Mouse (Mus musculus): ENCODE data around the gene Cd63. TPM values are rescaled to one million over a fixed set of nuclear protein-coding genes. Genes with fewer than 3 reads are reported as not detected.

Gene Cd63
- total RNA-seq, 2 experiments from 2014 or later, result 74.2 to 79.4 TPM

GRCm38 (mm10) chr10:128902409-128902988, 1.7 kb downstream of the Cd63 start:
- no peak for DNase-seq (ENCODE audit: low spot score in 2 of 2)

- no peak for DNase-seq (ENCODE audit: low spot score in 2 of 2)
Observed at GRCm38 (mm10) chr10:128904812-128905211, 4.0 kb downstream of the Cd63 start.

- DNase-seq (ENCODE audit: low spot score in 2 of 2), result no peak
Observed at GRCm38 (mm10) chr10:128908778-128909448, 8.1 kb downstream of the Cd63 start.

- peak; percentile 61 to 75 for DNase-seq (ENCODE audit: low spot score in 2 of 2)
Observed at GRCm38 (mm10) chr10:128909567-128910028, 8.8 kb downstream of the Cd63 start.

- no peak for DNase-seq (ENCODE audit: low spot score in 2 of 2)
Observed at GRCm38 (mm10) chr10:128910066-128910841, 9.5 kb downstream of the Cd63 start.

- DNase-seq (ENCODE audit: low spot score in 2 of 2), result no peak
Observed at GRCm38 (mm10) chr10:128911430-128911829, 10.6 kb downstream of the Cd63 start.

GRCm38 (mm10) chr10:128912268-128912667, 11.5 kb downstream of the Cd63 start:
- DNase-seq (ENCODE audit: low spot score in 2 of 2), result no peak

GRCm38 (mm10) chr10:128912791-128913190, 12.0 kb downstream of the Cd63 start:
- no peak for DNase-seq (ENCODE audit: low spot score in 2 of 2)

GRCm38 (mm10) chr10:128913219-128913618, 12.4 kb downstream of the Cd63 start:
- peak; percentile 82 to 96 for DNase-seq (ENCODE audit: low spot score in 2 of 2)

GRCm38 (mm10) chr10:128913696-128914095, 12.9 kb downstream of the Cd63 start:
- no peak for DNase-seq (ENCODE audit: low spot score in 2 of 2)

GRCm38 (mm10) chr10:128915550-128915949, 14.8 kb downstream of the Cd63 start:
- DNase-seq (ENCODE audit: low spot score in 2 of 2), result no peak

GRCm38 (mm10) chr10:128916665-128917064, 15.9 kb downstream of the Cd63 start:
- DNase-seq (ENCODE audit: low spot score in 2 of 2), result no peak

- no peak for DNase-seq (ENCODE audit: low spot score in 2 of 2)
Observed at GRCm38 (mm10) chr10:128917400-128917799, 16.6 kb downstream of the Cd63 start.

- DNase-seq (ENCODE audit: low spot score in 2 of 2), result no peak
Observed at GRCm38 (mm10) chr10:128918246-128918645, 17.5 kb downstream of the Cd63 start.

GRCm38 (mm10) chr10:128919203-128919631, 18.4 kb downstream of the Cd63 start:
- no peak for DNase-seq (ENCODE audit: low spot score in 2 of 2)

GRCm38 (mm10) chr10:128919966-128920365, 19.2 kb downstream of the Cd63 start:
- DNase-seq (ENCODE audit: low spot score in 2 of 2), result no peak

GRCm38 (mm10) chr10:128920736-128921161, 20.0 kb downstream of the Cd63 start:
- no peak for DNase-seq (ENCODE audit: low spot score in 2 of 2)

- no peak for DNase-seq (ENCODE audit: low spot score in 2 of 2)
Observed at GRCm38 (mm10) chr10:128921251-128921650, 20.5 kb downstream of the Cd63 start.

GRCm38 (mm10) chr10:128921883-128922821, 21.4 kb downstream of the Cd63 start:
- peak; percentile 44 to 52 for DNase-seq (ENCODE audit: low spot score in 2 of 2)

- no peak for DNase-seq (ENCODE audit: low spot score in 2 of 2)
Observed at GRCm38 (mm10) chr10:128922822-128923012, 21.9 kb downstream of the Cd63 start, which contains the start of gene Rdh5. Gene Rdh5 (minus strand): TSS chr10:128922888.

- DNase-seq (ENCODE audit: low spot score in 2 of 2), result peak; percentile 95 to 96
Observed at GRCm38 (mm10) chr10:128923013-128923691, 22.4 kb downstream of the Cd63 start.

All from layer of hippocampus, adult 18-20 months (tissue).